8 mouse cellular contexts compared by ENCODE assay signal in genomic region chr13:23573034-23573897, GRCm38 (mm10). TPM values are rescaled to one million over a fixed set of nuclear protein-coding genes. Genes with fewer than 3 reads are reported as not detected.
DNase-seq lines count a peak whose midpoint lies in the region; ATAC-seq and TF ChIP-seq lines count a peak whose summit lies in the region.
"Not testable (repeated sequence)": the region's sequence is repeated elsewhere in the genome, so short reads cannot be mapped to it uniquely, and the experiment has no call there.

No protein-coding gene starts in this region.

- not testable (repeated sequence) for H3K9me3 ChIP-seq in forebrain, embryonic 14.5 days (replicated peaks; ENCODE audit: control insufficient read depth, low read length); hindbrain, embryonic 11.5 days (ENCODE audit: control insufficient read depth, low read length); kidney, postnatal 0 days (replicated peaks; ENCODE audit: low read length); liver, embryonic 16.5 days (replicated peaks; ENCODE audit: control insufficient read depth, low read length); stomach, embryonic 16.5 days (replicated peaks; ENCODE audit: control insufficient read depth, low read length)

- peak overlapping the region; percentile 84 for H3K9ac ChIP-seq in forebrain, embryonic 14.5 days (ENCODE audit: low read length)
- H3K9ac ChIP-seq in hindbrain, embryonic 11.5 days (ENCODE audit: low read depth, low read length): peak overlapping the region; percentile 50; the same call in 1 of the 2 replicates
- H3K9ac ChIP-seq in kidney, postnatal 0 days (ENCODE audit: low read depth, low read length): peak overlapping the region; percentile 47; the same call in 1 of the 2 replicates
- H3K9ac ChIP-seq in liver, embryonic 16.5 days (ENCODE audit: low read depth, low read length): peak overlapping the region; percentile 73
- H3K9ac ChIP-seq in stomach, embryonic 16.5 days (ENCODE audit: low read length): peak overlapping the region; percentile 71

- not testable (repeated sequence) for TF ChIP-seq CTCF in cortical plate, adult 2 months (IDR thresholded peaks at IDR 0.05; ENCODE audit: extremely low read depth, insufficient read depth, low read length); kidney, postnatal 0 days (IDR thresholded peaks at IDR 0.05; ENCODE audit: low read depth)

- H3K36me3 ChIP-seq in forebrain, embryonic 14.5 days (ENCODE audit: control insufficient read depth, insufficient read depth, low read length); hindbrain, embryonic 11.5 days (ENCODE audit: control insufficient read depth, insufficient read depth, low read length); kidney, postnatal 0 days (ENCODE audit: insufficient read depth, low read length); liver, embryonic 16.5 days (ENCODE audit: control insufficient read depth, insufficient read depth); myocyte (ENCODE audit: control insufficient read depth, insufficient read depth); stomach, embryonic 16.5 days (ENCODE audit: control insufficient read depth, insufficient read depth, low read length): not testable (repeated sequence)

- H3K27ac ChIP-seq in cortical plate, adult 2 months (ENCODE audit: insufficient read depth, low read length): not testable (repeated sequence)
- H3K27ac ChIP-seq in forebrain, embryonic 14.5 days (ENCODE audit: low read depth, low read length): peak overlapping the region; percentile 93
- H3K27ac ChIP-seq in hindbrain, embryonic 11.5 days (ENCODE audit: low read depth, low read length): peak overlapping the region; percentile 94
- peak overlapping the region; percentile 86 for H3K27ac ChIP-seq in kidney, postnatal 0 days
- H3K27ac ChIP-seq in liver, embryonic 16.5 days (ENCODE audit: low read length): peak overlapping the region; percentile 98
- H3K27ac ChIP-seq in stomach, embryonic 16.5 days (ENCODE audit: low read length): peak overlapping the region; percentile 91

- H3K79me2 ChIP-seq in myocyte (ENCODE audit: control insufficient read depth, insufficient read depth): not testable (repeated sequence)

- not testable (repeated sequence) for H3K27me3 ChIP-seq in forebrain, embryonic 14.5 days (replicated peaks; ENCODE audit: control insufficient read depth, insufficient read depth, low read length); hindbrain, embryonic 11.5 days (ENCODE audit: control insufficient read depth, insufficient read depth, low read length); kidney, postnatal 0 days (ENCODE audit: insufficient read depth, low read length); liver, embryonic 16.5 days (ENCODE audit: control insufficient read depth, insufficient read depth, low read depth, low read length); myocyte (ENCODE audit: control insufficient read depth, insufficient read depth, insufficient read length); stomach, embryonic 16.5 days (ENCODE audit: control insufficient read depth, insufficient read depth, low read length)

- H3ac ChIP-seq in myocyte (ENCODE audit: control insufficient read depth, insufficient read length): not testable (repeated sequence)

- peak; percentile 35 to 42 for DNase-seq in B cell, adult 2 months
- DNase-seq in forebrain, embryonic 14.5 days (ENCODE audit: low spot score); hindbrain, embryonic 11.5 days (ENCODE audit: low spot score); kidney, postnatal 0 days (ENCODE audit: low spot score): not testable (repeated sequence)

- 6% methylated on average over 18 of the region's 20 CpGs for WGBS in forebrain, embryonic 14.5 days
- 14% methylated on average over 17 of the region's 20 CpGs for WGBS in hindbrain, embryonic 11.5 days
- 4% methylated on average over 18 of the region's 20 CpGs for WGBS in kidney, postnatal 0 days
- WGBS in liver, embryonic 16.5 days (ENCODE audit: insufficient replicate concordance): 4% methylated on average over 17 of the region's 20 CpGs
- WGBS in stomach, embryonic 16.5 days: 6% methylated on average over 17 of the region's 20 CpGs

- TF ChIP-seq POLR2A in cortical plate, adult 2 months (IDR thresholded peaks at IDR 0.05; ENCODE audit: extremely low read depth, insufficient read depth, low read length); myocyte (IDR thresholded peaks at IDR 0.05; ENCODE audit: insufficient read length, low read depth): not testable (repeated sequence)

- H3K4me3 ChIP-seq in cortical plate, adult 2 months (ENCODE audit: insufficient read depth, low read length): peak overlapping the region; percentile 69; the same call in 1 of the 2 replicates
- H3K4me3 ChIP-seq in forebrain, embryonic 14.5 days (ENCODE audit: low read depth, low read length): peak overlapping the region; percentile 46
- peak overlapping the region; percentile 23 for H3K4me3 ChIP-seq in hindbrain, embryonic 11.5 days (ENCODE audit: low read depth, low read length)
- peak overlapping the region; percentile 48 for H3K4me3 ChIP-seq in kidney, postnatal 0 days (replicated peaks; ENCODE audit: low read depth, low read length)
- peak overlapping the region; percentile 63 for H3K4me3 ChIP-seq in liver, embryonic 16.5 days (ENCODE audit: low read depth, low read length)
- H3K4me3 ChIP-seq in myocyte: peak overlapping the region; percentile 27
- H3K4me3 ChIP-seq in stomach, embryonic 16.5 days (replicated peaks; ENCODE audit: low read length): peak overlapping the region; percentile 54

- H3K4me1 ChIP-seq in cortical plate, adult 2 months (ENCODE audit: control insufficient read depth, insufficient read depth, low read length); hindbrain, embryonic 11.5 days (replicated peaks; ENCODE audit: control insufficient read depth, insufficient read depth, low read length): not testable (repeated sequence)
- peaks cover 28% of the 10 kb centered on the region for H3K4me1 ChIP-seq in forebrain, embryonic 14.5 days (ENCODE audit: control insufficient read depth, insufficient read depth, low read length)
- peaks cover 13% of the 10 kb centered on the region; the same call in 1 of the 2 replicates for H3K4me1 ChIP-seq in kidney, postnatal 0 days (replicated peaks; ENCODE audit: insufficient read depth, low read length)
- peaks cover 17% of the 10 kb centered on the region for H3K4me1 ChIP-seq in liver, embryonic 16.5 days (ENCODE audit: control insufficient read depth, low read depth, low read length)
- peaks cover 33% of the 10 kb centered on the region for H3K4me1 ChIP-seq in stomach, embryonic 16.5 days (ENCODE audit: control insufficient read depth, insufficient read depth, low read length)

- not testable (repeated sequence) for ATAC-seq in forebrain, embryonic 14.5 days; hindbrain, embryonic 11.5 days (ENCODE audit: low FRiP score); kidney, postnatal 0 days (replicated peaks; ENCODE audit: low FRiP score, low read depth); liver, embryonic 16.5 days (ENCODE audit: low read depth); stomach, embryonic 16.5 days (ENCODE audit: insufficient read depth, low FRiP score)

- peak overlapping the region; percentile 83 for H3K4me2 ChIP-seq in forebrain, embryonic 14.5 days (ENCODE audit: low read length)
- H3K4me2 ChIP-seq in hindbrain, embryonic 11.5 days (replicated peaks; ENCODE audit: low read depth, low read length): peak overlapping the region; percentile 63
- peak overlapping the region; percentile 64 for H3K4me2 ChIP-seq in kidney, postnatal 0 days (ENCODE audit: low read length)
- peak overlapping the region; percentile 79 for H3K4me2 ChIP-seq in liver, embryonic 16.5 days (ENCODE audit: low read depth, low read length)
- H3K4me2 ChIP-seq in myocyte (ENCODE audit: low read depth): peak overlapping the region; percentile 64
- H3K4me2 ChIP-seq in stomach, embryonic 16.5 days (ENCODE audit: low read depth, low read length): peak overlapping the region; percentile 75

RNA-seq across cellular contexts. Expression of gene Hist1h2bf, which starts 0.7 kb away (rescaled TPM):
- polyA plus RNA-seq in cortical plate, adult 2 months (2012; rRNA removed): 0.67 TPM in 1 of 2 replicates, not detected in the other
- 1.2 and 3.9 TPM in 2 replicates for polyA plus RNA-seq in forebrain, embryonic 14.5 days (2014; fragmentation: Nextera tagmentation; extraction: Ambion mirVana)
- polyA plus RNA-seq in hindbrain, embryonic 11.5 days (2014; fragmentation: Nextera tagmentation; extraction: Ambion mirVana): 1.5 and 3.7 TPM in 2 replicates
- 3.4 TPM in 2 replicates for polyA plus RNA-seq in kidney, postnatal 0 days (2015; fragmentation: Nextera tagmentation; extraction: Ambion mirVana)
- 3.7 and 5.9 TPM in 2 replicates for polyA plus RNA-seq in liver, embryonic 16.5 days (2015; fragmentation: Nextera tagmentation; extraction: Ambion mirVana)
- polyA plus RNA-seq in myocyte (2012; fragmentation: generic; extraction: Trizol): 2.1 TPM
- 1.7 and 3.0 TPM in 2 replicates for polyA plus RNA-seq in stomach, embryonic 16.5 days (2015; fragmentation: Nextera tagmentation; extraction: Ambion mirVana)

RNA-seq across cellular contexts. Expression of gene Hist1h2ad, which starts 0.9 kb away (rescaled TPM):
- polyA plus RNA-seq in cortical plate, adult 2 months (2012; rRNA removed): 0.32 and 0.92 TPM in 2 replicates
- polyA plus RNA-seq in forebrain, embryonic 14.5 days (2014; fragmentation: Nextera tagmentation; extraction: Ambion mirVana): 2.2 and 3.2 TPM in 2 replicates
- polyA plus RNA-seq in hindbrain, embryonic 11.5 days (2014; fragmentation: Nextera tagmentation; extraction: Ambion mirVana): 1.0 and 2.9 TPM in 2 replicates
- polyA plus RNA-seq in kidney, postnatal 0 days (2015; fragmentation: Nextera tagmentation; extraction: Ambion mirVana): 0.27 and 0.76 TPM in 2 replicates
- polyA plus RNA-seq in liver, embryonic 16.5 days (2015; fragmentation: Nextera tagmentation; extraction: Ambion mirVana): 2.2 and 3.8 TPM in 2 replicates
- 1.6 TPM for polyA plus RNA-seq in myocyte (2012; fragmentation: generic; extraction: Trizol)
- polyA plus RNA-seq in stomach, embryonic 16.5 days (2015; fragmentation: Nextera tagmentation; extraction: Ambion mirVana): 2.5 TPM in 2 replicates

RNA-seq across cellular contexts. Expression of gene Hist1h2bg, which starts 2.1 kb away (rescaled TPM):
- 7.8 and 11.4 TPM in 2 replicates for polyA plus RNA-seq in cortical plate, adult 2 months (2012; rRNA removed)
- 2.3 and 4.3 TPM in 2 replicates for polyA plus RNA-seq in forebrain, embryonic 14.5 days (2014; fragmentation: Nextera tagmentation; extraction: Ambion mirVana)
- 3.2 and 4.8 TPM in 2 replicates for polyA plus RNA-seq in hindbrain, embryonic 11.5 days (2014; fragmentation: Nextera tagmentation; extraction: Ambion mirVana)
- 3.4 and 4.1 TPM in 2 replicates for polyA plus RNA-seq in kidney, postnatal 0 days (2015; fragmentation: Nextera tagmentation; extraction: Ambion mirVana)
- 10.6 and 13.5 TPM in 2 replicates for polyA plus RNA-seq in liver, embryonic 16.5 days (2015; fragmentation: Nextera tagmentation; extraction: Ambion mirVana)
- 7.8 TPM for polyA plus RNA-seq in myocyte (2012; fragmentation: generic; extraction: Trizol)
- 16.8 and 17.5 TPM in 2 replicates for polyA plus RNA-seq in stomach, embryonic 16.5 days (2015; fragmentation: Nextera tagmentation; extraction: Ambion mirVana)

RNA-seq across cellular contexts. Expression of gene Hist1h2ae, which starts 2.2 kb away (rescaled TPM):
- polyA plus RNA-seq in cortical plate, adult 2 months (2012; rRNA removed): 0.50 and 1.1 TPM in 2 replicates
- polyA plus RNA-seq in forebrain, embryonic 14.5 days (2014; fragmentation: Nextera tagmentation; extraction: Ambion mirVana): 65.4 and 105 TPM in 2 replicates
- polyA plus RNA-seq in hindbrain, embryonic 11.5 days (2014; fragmentation: Nextera tagmentation; extraction: Ambion mirVana): 70.9 and 82.9 TPM in 2 replicates
- 42.2 and 50.2 TPM in 2 replicates for polyA plus RNA-seq in kidney, postnatal 0 days (2015; fragmentation: Nextera tagmentation; extraction: Ambion mirVana)
- polyA plus RNA-seq in liver, embryonic 16.5 days (2015; fragmentation: Nextera tagmentation; extraction: Ambion mirVana): 63.6 and 96.6 TPM in 2 replicates
- 4.5 TPM for polyA plus RNA-seq in myocyte (2012; fragmentation: generic; extraction: Trizol)
- 34.0 and 56.1 TPM in 2 replicates for polyA plus RNA-seq in stomach, embryonic 16.5 days (2015; fragmentation: Nextera tagmentation; extraction: Ambion mirVana)

RNA-seq across cellular contexts. Expression of gene Hist1h3d, which starts 2.3 kb away (rescaled TPM):
- 2.6 and 3.0 TPM in 2 replicates for polyA plus RNA-seq in cortical plate, adult 2 months (2012; rRNA removed)
- polyA plus RNA-seq in forebrain, embryonic 14.5 days (2014; fragmentation: Nextera tagmentation; extraction: Ambion mirVana): 5.8 and 5.9 TPM in 2 replicates
- polyA plus RNA-seq in hindbrain, embryonic 11.5 days (2014; fragmentation: Nextera tagmentation; extraction: Ambion mirVana): 7.2 and 8.3 TPM in 2 replicates
- polyA plus RNA-seq in kidney, postnatal 0 days (2015; fragmentation: Nextera tagmentation; extraction: Ambion mirVana): 2.6 and 4.2 TPM in 2 replicates
- 6.6 and 7.7 TPM in 2 replicates for polyA plus RNA-seq in liver, embryonic 16.5 days (2015; fragmentation: Nextera tagmentation; extraction: Ambion mirVana)
- 2.5 TPM for polyA plus RNA-seq in myocyte (2012; fragmentation: generic; extraction: Trizol)
- 6.3 and 6.5 TPM in 2 replicates for polyA plus RNA-seq in stomach, embryonic 16.5 days (2015; fragmentation: Nextera tagmentation; extraction: Ambion mirVana)
